Mouse (Mus musculus): ENCODE measurements around the gene Elfn2. TPM values are rescaled to one million over a fixed set of nuclear protein-coding genes. Genes with fewer than 3 reads are reported as not detected.

The Elfn2 gene
- polyA plus RNA-seq, 1 experiment from 2014 or later = 0.03 TPM

GRCm38 (mm10) chr15:78698491-78699135 is 20.0 kb downstream of the Elfn2 start:
- no peaks in the 10 kb centered on the region for H3K4me1 ChIP-seq (ENCODE audit: control insufficient read depth, insufficient read depth, low read length)
- ATAC-seq (ENCODE audit: low FRiP score, low TSS enrichment) = no peak
- 0 out of 2 replicates have a peak overlapping the region, but pooled peaks have one; percentile 7 for H3K9ac ChIP-seq (ENCODE audit: low read depth, low read length)
- WGBS = 84% methylated on average over 13 of the region's 13 CpGs
- H3K27me3 ChIP-seq (ENCODE audit: control insufficient read depth, insufficient read depth, low read length) = no peaks in the 10 kb centered on the region
- no peaks in the 10 kb centered on the region for H3K36me3 ChIP-seq (ENCODE audit: control insufficient read depth, insufficient read depth, low read length)
- no peaks in the 10 kb centered on the region for H3K9me3 ChIP-seq (ENCODE audit: control insufficient read depth, low read length)
- H3K4me2 ChIP-seq (replicated peaks; ENCODE audit: low read depth, low read length) = no peak overlapping the region
- H3K27ac ChIP-seq (ENCODE audit: low read depth, low read length) = no peak overlapping the region
- H3K4me3 ChIP-seq (ENCODE audit: low read length) = no peak overlapping the region

GRCm38 (mm10) chr15:78698084-78698483 is 20.5 kb downstream of the Elfn2 start:
- 44% methylated on average over 5 of the region's 5 CpGs for WGBS
- Histone ChIP-seq H3K4me2 (replicated peaks; ENCODE audit: low read depth, low read length) (no peak overlapping the region), H3K9me3 (ENCODE audit: control insufficient read depth, low read length) (no peaks in the 10 kb centered on the region), H3K4me1 (ENCODE audit: control insufficient read depth, insufficient read depth, low read length) (no peaks in the 10 kb centered on the region), H3K27me3 (ENCODE audit: control insufficient read depth, insufficient read depth, low read length) (no peaks in the 10 kb centered on the region), H3K9ac (ENCODE audit: low read depth, low read length) (no peak overlapping the region), H3K27ac (ENCODE audit: low read depth, low read length) (no peak overlapping the region), H3K36me3 (ENCODE audit: control insufficient read depth, insufficient read depth, low read length) (no peaks in the 10 kb centered on the region), H3K4me3 (ENCODE audit: low read length) (no peak overlapping the region)
- ATAC-seq (ENCODE audit: low FRiP score, low TSS enrichment) = no peak

GRCm38 (mm10) chr15:78695745-78696144 is 22.8 kb downstream of the Elfn2 start:
- H3K4me1 ChIP-seq (ENCODE audit: control insufficient read depth, insufficient read depth, low read length) = no peaks in the 10 kb centered on the region
- H3K9me3 ChIP-seq (ENCODE audit: control insufficient read depth, low read length) = no peaks in the 10 kb centered on the region
- H3K4me2 ChIP-seq (replicated peaks; ENCODE audit: low read depth, low read length) = no peak overlapping the region
- H3K4me3 ChIP-seq (ENCODE audit: low read length) = no peak overlapping the region
- H3K36me3 ChIP-seq (ENCODE audit: control insufficient read depth, insufficient read depth, low read length) = no peaks in the 10 kb centered on the region
- no peak overlapping the region for H3K27ac ChIP-seq (ENCODE audit: low read depth, low read length)
- H3K27me3 ChIP-seq (ENCODE audit: control insufficient read depth, insufficient read depth, low read length) = no peaks in the 10 kb centered on the region
- H3K9ac ChIP-seq (ENCODE audit: low read depth, low read length) = no peak overlapping the region
- whole genome bisulfite sequencing = 15% methylated on average over 5 of the region's 5 CpGs
- ATAC-seq (ENCODE audit: low FRiP score, low TSS enrichment) = no peak

- Histone ChIP-seq H3K4me2 (replicated peaks; ENCODE audit: low read depth, low read length) (no peak overlapping the region), H3K27me3 (ENCODE audit: control insufficient read depth, insufficient read depth, low read length) (no peaks in the 10 kb centered on the region), H3K27ac (ENCODE audit: low read depth, low read length) (no peak overlapping the region), H3K9ac (ENCODE audit: low read depth, low read length) (no peak overlapping the region), H3K4me1 (ENCODE audit: control insufficient read depth, insufficient read depth, low read length) (0 out of 2 replicates have a peak, but pooled peaks cover 3% of the 10 kb centered on the region), H3K4me3 (ENCODE audit: low read length) (no peak overlapping the region), H3K9me3 (ENCODE audit: control insufficient read depth, low read length) (no peaks in the 10 kb centered on the region), H3K36me3 (ENCODE audit: control insufficient read depth, insufficient read depth, low read length) (no peaks in the 10 kb centered on the region)
- WGBS = 82% methylated on average over 8 of the region's 8 CpGs
- no peak for ATAC-seq (ENCODE audit: low FRiP score, low TSS enrichment)
These were observed 26.1 kb downstream of the Elfn2 start for GRCm38 (mm10) chr15:78692505-78692904.

GRCm38 (mm10) chr15:78690716-78691115 is 27.9 kb downstream of the Elfn2 start:
- no peak overlapping the region for H3K4me2 ChIP-seq (replicated peaks; ENCODE audit: low read depth, low read length)
- no peaks in the 10 kb centered on the region for H3K36me3 ChIP-seq (ENCODE audit: control insufficient read depth, insufficient read depth, low read length)
- no peak overlapping the region for H3K9ac ChIP-seq (ENCODE audit: low read depth, low read length)
- H3K9me3 ChIP-seq (ENCODE audit: control insufficient read depth, low read length) = no peaks in the 10 kb centered on the region
- no peaks in the 10 kb centered on the region for H3K27me3 ChIP-seq (ENCODE audit: control insufficient read depth, insufficient read depth, low read length)
- H3K4me1 ChIP-seq (ENCODE audit: control insufficient read depth, insufficient read depth, low read length) = 0 out of 2 replicates have a peak, but pooled peaks cover 3% of the 10 kb centered on the region
- WGBS = 75% methylated on average over 2 of the region's 2 CpGs
- H3K27ac ChIP-seq (ENCODE audit: low read depth, low read length) = no peak overlapping the region
- no peak overlapping the region for H3K4me3 ChIP-seq (ENCODE audit: low read length)
- ATAC-seq (ENCODE audit: low FRiP score, low TSS enrichment) = 0 out of 2 replicates have a peak, but pooled peaks have one; percentile 34

- 77% methylated on average over 7 of the region's 7 CpGs for WGBS
- no peak for ATAC-seq (ENCODE audit: low FRiP score, low TSS enrichment)
These were observed 31.7 kb downstream of the Elfn2 start for GRCm38 (mm10) chr15:78686910-78687309.

GRCm38 (mm10) chr15:78684111-78684510 is 34.5 kb downstream of the Elfn2 start:
- Histone ChIP-seq H3K4me3 (ENCODE audit: low read length) (no peak overlapping the region), H3K27ac (ENCODE audit: low read depth, low read length) (no peak overlapping the region), H3K4me1 (ENCODE audit: control insufficient read depth, insufficient read depth, low read length) (peaks cover 16% of the 10 kb centered on the region; the same call in 1 of the 2 replicates), H3K27me3 (ENCODE audit: control insufficient read depth, insufficient read depth, low read length) (peaks cover 12% of the 10 kb centered on the region; the same call in 1 of the 2 replicates), H3K36me3 (ENCODE audit: control insufficient read depth, insufficient read depth, low read length) (no peaks in the 10 kb centered on the region), H3K4me2 (replicated peaks; ENCODE audit: low read depth, low read length) (no peak overlapping the region), H3K9ac (ENCODE audit: low read depth, low read length) (no peak overlapping the region), H3K9me3 (ENCODE audit: control insufficient read depth, low read length) (no peaks in the 10 kb centered on the region)
- ATAC-seq (ENCODE audit: low FRiP score, low TSS enrichment) = no peak
- WGBS = 4% methylated on average over 9 of the region's 9 CpGs

More at GRCm38 (mm10) chr15:78686910-78687309, 31.7 kb downstream of the Elfn2 start:
- Histone ChIP-seq H3K4me1 (ENCODE audit: control insufficient read depth, insufficient read depth, low read length) (peaks cover 11% of the 10 kb centered on the region; the same call in 1 of the 2 replicates), H3K9ac (ENCODE audit: low read depth, low read length) (no peak overlapping the region), H3K27ac (ENCODE audit: low read depth, low read length) (no peak overlapping the region), H3K4me2 (replicated peaks; ENCODE audit: low read depth, low read length) (no peak overlapping the region), H3K27me3 (ENCODE audit: control insufficient read depth, insufficient read depth, low read length) (peaks cover 12% of the 10 kb centered on the region; the same call in 1 of the 2 replicates), H3K9me3 (ENCODE audit: control insufficient read depth, low read length) (no peaks in the 10 kb centered on the region), H3K36me3 (ENCODE audit: control insufficient read depth, insufficient read depth, low read length) (no peaks in the 10 kb centered on the region), H3K4me3 (ENCODE audit: low read length) (no peak overlapping the region)

- 27% methylated on average over 8 of the region's 8 CpGs for WGBS
- H3K4me3 ChIP-seq (ENCODE audit: low read length) = no peak overlapping the region
- H3K9ac ChIP-seq (ENCODE audit: low read depth, low read length) = no peak overlapping the region
- H3K9me3 ChIP-seq (ENCODE audit: control insufficient read depth, low read length) = no peaks in the 10 kb centered on the region
- H3K4me2 ChIP-seq (replicated peaks; ENCODE audit: low read depth, low read length) = no peak overlapping the region
- H3K27me3 ChIP-seq (ENCODE audit: control insufficient read depth, insufficient read depth, low read length) = peaks cover 12% of the 10 kb centered on the region; the same call in 1 of the 2 replicates
- no peaks in the 10 kb centered on the region for H3K36me3 ChIP-seq (ENCODE audit: control insufficient read depth, insufficient read depth, low read length)
- H3K27ac ChIP-seq (ENCODE audit: low read depth, low read length) = no peak overlapping the region
- no peak for ATAC-seq (ENCODE audit: low FRiP score, low TSS enrichment)
- H3K4me1 ChIP-seq (ENCODE audit: control insufficient read depth, insufficient read depth, low read length) = peaks cover 16% of the 10 kb centered on the region; the same call in 1 of the 2 replicates
These were observed 35.1 kb downstream of the Elfn2 start for GRCm38 (mm10) chr15:78683474-78683873.

- H3K27me3 ChIP-seq (ENCODE audit: control insufficient read depth, insufficient read depth, low read length) = peaks cover 13% of the 10 kb centered on the region; the same call in 1 of the 2 replicates
- no peak overlapping the region for H3K4me2 ChIP-seq (replicated peaks; ENCODE audit: low read depth, low read length)
- peaks cover 16% of the 10 kb centered on the region; the same call in 1 of the 2 replicates for H3K4me1 ChIP-seq (ENCODE audit: control insufficient read depth, insufficient read depth, low read length)
- H3K9me3 ChIP-seq (ENCODE audit: control insufficient read depth, low read length) = no peaks in the 10 kb centered on the region
- H3K9ac ChIP-seq (ENCODE audit: low read depth, low read length) = no peak overlapping the region
- no peaks in the 10 kb centered on the region for H3K36me3 ChIP-seq (ENCODE audit: control insufficient read depth, insufficient read depth, low read length)
- H3K4me3 ChIP-seq (ENCODE audit: low read length) = no peak overlapping the region
- WGBS = 75% methylated on average over 8 of the region's 8 CpGs
- H3K27ac ChIP-seq (ENCODE audit: low read depth, low read length) = no peak overlapping the region
- ATAC-seq (ENCODE audit: low FRiP score, low TSS enrichment) = no peak
These were observed 36.8 kb downstream of the Elfn2 start for GRCm38 (mm10) chr15:78681781-78682180.
